Mouse (Mus musculus): Measurements from ENCODE around the gene Abr.

The Abr gene

GRCm38 (mm10) chr11:76622152-76622565, at the start of gene Abr:
Gene Abr, minus strand, starts transcription at chr11:76622314.
- in situ Hi-C loops (cut with MseI, MboI) = no loop called here

DNA sequence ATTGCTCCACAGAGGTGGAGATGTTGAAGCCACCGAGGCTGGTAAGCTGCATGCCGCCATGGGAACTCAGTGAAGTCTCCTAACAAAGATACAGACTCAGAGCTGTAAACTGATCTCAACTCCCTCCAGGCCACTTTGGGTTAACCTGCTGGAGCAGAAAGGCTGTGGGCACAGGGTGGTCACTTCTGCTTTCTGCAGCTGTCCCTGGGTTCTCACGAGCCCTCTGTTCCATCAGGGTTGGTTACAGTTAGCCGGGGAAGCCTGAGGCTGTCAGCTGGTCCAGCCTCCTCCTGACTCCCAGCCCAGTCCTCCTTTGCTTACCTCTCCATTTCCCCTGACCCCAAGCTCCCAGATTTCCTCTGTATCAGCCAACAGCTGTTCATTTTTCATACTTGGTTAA, 45.7 kb upstream of the Abr start:
- in situ Hi-C loops (cut with MseI, MboI) = no loop called here

DNA sequence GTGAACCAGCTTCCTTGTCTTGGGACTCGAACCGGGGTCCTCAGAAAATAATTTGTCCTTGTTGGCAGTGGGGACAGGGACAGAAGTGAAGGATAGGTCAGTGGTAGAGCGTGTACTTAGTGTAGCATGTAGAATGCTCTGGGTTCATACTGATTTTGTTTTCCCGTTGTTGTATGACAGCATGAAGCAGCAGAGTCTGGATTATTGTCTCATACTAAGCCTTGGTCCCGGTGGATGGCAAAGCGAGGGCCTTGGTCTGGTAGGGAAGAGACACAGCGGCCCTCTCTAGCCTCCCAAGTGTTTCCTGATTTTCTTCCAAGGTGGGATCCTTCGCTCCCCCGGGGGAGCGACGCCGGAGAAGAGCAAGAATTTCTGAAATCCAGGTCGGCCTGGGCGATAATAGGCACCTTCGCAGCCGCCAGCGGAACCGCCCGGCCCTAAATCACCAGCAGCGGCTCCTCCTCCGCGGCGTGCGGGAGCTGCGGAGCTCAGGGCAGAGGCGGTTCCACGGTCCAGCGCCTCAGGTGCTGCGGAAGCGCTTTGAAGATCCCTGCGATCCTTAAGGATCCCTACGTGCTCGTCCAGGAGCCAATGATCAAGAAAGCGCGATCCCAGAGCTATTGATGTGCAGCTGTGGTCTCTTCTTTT, 44.0 kb upstream of the Abr start:
- in situ Hi-C loops (cut with MseI, MboI) = no loop called here

- in situ Hi-C loops (cut with MseI, MboI) = no loop called here
These were observed 39.8 kb upstream of the Abr start for GRCm38 (mm10) chr11:76661790-76662468.

GRCm38 (mm10) chr11:76659138-76659930, 37.2 kb upstream of the Abr start:
- in situ Hi-C loops (cut with MseI, MboI) = no loop called here

- in situ Hi-C loops (cut with MseI, MboI) = no loop called here
These were observed 35.4 kb upstream of the Abr start for GRCm38 (mm10) chr11:76657450-76657970.

DNA sequence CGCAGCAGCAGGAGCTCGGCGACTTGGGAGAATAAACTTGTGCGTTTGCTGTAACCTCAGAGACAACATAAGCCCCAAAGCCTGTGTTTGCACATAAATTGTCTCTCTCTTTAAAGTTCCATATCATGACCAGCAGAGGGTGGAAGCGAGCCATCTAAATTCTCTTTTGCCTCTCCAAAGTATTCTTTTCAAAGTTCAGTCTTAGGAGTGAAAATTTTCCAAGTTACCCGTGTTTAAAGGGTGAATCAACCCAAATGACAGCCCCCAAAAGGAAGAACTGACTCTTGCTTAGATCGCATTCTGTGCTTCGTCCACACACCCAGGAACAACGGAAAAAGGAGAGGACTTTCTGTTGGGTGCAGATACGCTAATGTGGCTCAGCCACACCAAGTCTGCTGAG, 33.0 kb upstream of the Abr start:
- in situ Hi-C loops (cut with MseI, MboI) = no loop called here

DNA sequence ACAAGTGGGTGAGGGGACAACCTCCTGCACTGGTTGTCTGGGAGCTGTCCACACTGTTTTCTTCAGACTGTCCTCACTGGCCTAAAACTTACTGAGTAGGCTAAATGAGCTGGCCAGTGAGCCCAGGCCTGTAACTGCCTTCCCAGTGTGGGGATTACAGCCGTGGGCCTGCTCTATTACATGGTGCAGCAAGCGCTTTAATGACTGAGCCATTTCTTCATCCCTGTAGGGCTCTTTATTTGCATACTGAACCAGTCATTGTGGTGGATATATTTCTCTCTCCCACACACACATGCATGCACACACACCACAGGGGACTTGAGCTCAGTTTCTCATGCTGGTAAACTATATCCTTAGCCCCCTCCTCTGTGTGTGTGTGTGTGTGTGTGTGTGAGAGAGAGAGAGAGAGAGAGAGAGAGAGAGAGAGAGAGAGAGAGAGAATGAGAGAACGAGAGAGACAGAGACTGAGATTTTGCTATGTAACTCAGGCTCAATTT, 30.8 kb upstream of the Abr start:
- in situ Hi-C loops (cut with MseI, MboI) = no loop called here

DNA sequence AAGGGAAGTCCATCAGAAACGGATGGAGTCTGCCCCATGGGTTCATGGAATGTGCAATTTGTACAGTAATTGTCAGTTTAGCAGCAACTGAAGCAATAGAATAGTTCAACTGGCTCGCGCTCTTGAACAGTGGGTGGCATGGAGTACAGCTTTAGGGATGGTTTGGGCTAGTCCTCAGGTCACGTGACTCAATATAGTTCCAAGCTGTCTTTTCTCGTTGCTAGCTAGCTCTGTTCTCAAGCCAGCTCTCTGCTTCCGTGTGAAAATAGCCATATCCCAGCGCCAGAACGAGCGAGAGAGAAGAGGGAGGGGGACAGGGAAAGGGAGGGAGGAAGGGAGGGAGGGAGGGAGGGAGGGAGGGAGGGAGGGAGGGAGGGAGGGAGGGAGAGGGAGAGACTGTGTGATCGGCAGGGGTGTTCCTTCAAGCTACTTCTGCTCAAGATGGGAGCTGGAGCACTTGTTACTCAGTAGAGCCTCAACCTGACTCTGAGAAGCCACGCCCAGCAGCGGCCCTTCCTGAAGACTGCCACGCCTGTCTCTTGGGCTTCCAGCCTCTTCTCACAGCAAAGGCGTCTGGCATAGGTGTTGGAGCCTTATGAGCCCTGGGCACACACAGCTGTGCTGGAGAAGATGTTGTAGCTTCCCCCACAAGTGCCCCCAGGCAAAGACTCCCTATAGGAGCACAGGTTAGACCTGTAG, 28.9 kb upstream of the Abr start:
- in situ Hi-C loops (cut with MseI, MboI) = no loop called here

DNA sequence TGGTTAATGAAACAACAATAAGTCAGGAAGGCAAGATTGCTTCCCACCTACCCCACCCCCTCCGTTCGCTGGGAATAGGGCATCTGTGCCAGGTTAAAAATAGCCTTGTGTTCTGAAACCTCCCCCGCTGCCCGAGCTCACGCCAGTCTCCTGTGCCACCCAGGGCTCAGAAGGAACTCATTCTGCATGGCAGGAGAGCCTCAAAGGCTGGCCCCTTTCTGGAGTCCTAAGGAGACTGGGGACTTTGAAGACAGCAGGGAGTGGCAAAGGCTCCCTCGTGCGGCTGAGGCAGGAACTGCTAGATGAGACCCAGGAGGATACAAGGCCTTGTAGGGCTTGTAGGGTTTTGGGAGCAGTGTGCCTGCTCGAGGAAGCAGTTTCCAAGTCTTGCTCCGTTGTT, 25.4 kb upstream of the Abr start:
- in situ Hi-C loops (cut with MseI, MboI) = loop anchor here (5.0 to 10.0 kb wide), 2 partner anchors 103 to 130 kb away; no protein-coding TSS in a partner anchor

- in situ Hi-C loops (cut with MseI, MboI) = loop anchor here (5.0 to 10.0 kb wide), 2 partner anchors 102 to 130 kb away; no protein-coding TSS in a partner anchor
These were observed 24.9 kb upstream of the Abr start for GRCm38 (mm10) chr11:76647062-76647461.

GRCm38 (mm10) chr11:76645955-76646354, 23.8 kb upstream of the Abr start:
- in situ Hi-C loops (cut with MseI, MboI) = loop anchor here (5.0 to 10.0 kb wide), 2 partner anchors 101 to 129 kb away; no protein-coding TSS in a partner anchor

- in situ Hi-C loops (cut with MseI, MboI) = loop anchor here (5.0 to 10.0 kb wide), 2 partner anchors 100 to 128 kb away; no protein-coding TSS in a partner anchor
These were observed 22.9 kb upstream of the Abr start for GRCm38 (mm10) chr11:76645036-76645435.

- in situ Hi-C loops (cut with MseI, MboI) = loop anchor here in 1 of 2 experiments (10.0 kb wide), 1 partner anchor 99 kb away; no protein-coding TSS in a partner anchor
These were observed 22.1 kb upstream of the Abr start for GRCm38 (mm10) chr11:76644257-76644656.

DNA sequence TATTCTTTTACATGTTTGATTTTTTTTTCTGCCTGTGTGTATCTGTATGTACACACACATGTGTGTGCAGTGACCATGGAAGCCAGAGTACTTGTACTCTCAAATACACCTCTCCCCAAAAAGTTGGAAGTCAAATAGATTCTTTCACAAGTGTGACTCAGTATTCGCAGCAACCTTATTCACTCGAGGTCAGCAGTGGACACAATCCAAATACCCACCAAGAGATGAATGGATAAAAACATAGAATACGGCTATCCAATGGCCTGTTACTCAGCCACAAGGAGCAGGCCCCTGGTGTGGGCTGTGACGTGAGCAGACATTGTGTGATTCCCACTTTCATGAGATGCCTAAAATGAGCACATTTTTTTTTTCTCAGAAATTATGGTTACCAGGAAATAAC, 18.1 kb upstream of the Abr start:
- in situ Hi-C loops (cut with MseI, MboI) = loop anchor here in 1 of 2 experiments (10.0 kb wide), 1 partner anchor 95 kb away; no protein-coding TSS in a partner anchor

GRCm38 (mm10) chr11:76639269-76639985, 17.3 kb upstream of the Abr start:
- in situ Hi-C loops (cut with MseI, MboI) = no loop called here

- in situ Hi-C loops (cut with MseI, MboI) = no loop called here
These were observed 8.4 kb upstream of the Abr start for GRCm38 (mm10) chr11:76630487-76630886.

DNA sequence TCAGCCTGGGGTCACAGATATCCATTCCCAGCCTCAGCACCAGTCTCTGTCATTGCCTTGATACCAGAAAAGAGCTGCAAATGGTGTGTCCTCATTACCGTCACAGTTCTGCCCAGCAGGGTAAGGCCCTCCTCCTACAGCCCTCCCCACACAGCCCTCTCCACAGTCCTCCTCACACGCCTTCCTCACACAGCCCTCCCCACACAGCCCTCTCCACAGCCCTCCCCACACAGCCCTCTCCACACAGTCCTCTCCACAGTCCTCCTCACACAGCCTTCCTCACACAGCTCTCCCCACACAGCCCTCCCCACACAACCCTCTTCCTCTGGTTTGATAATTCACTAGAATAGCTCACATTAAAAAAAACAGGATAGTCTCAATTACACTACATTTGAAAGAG, 7.9 kb upstream of the Abr start:
- in situ Hi-C loops (cut with MseI, MboI) = no loop called here

DNA sequence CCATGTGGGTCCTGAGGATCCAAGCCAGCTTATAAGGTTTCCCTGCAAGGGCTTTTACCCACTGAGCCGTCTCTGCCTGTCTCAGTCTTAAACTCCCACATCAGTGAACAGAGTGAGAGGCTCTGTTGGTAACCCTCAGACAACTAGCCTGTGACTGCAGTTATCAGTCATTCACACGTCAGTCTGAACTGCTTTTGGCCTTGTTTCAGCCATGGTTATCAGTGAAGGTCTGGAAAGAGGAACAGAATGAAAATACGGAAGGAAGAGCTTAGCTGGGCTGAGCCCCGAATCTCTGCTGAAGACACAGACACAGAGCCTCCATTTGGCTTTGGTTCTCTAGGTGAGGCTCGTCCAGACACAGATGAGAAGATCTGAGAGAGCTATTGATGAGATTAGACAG, 6.5 kb upstream of the Abr start:
- in situ Hi-C loops (cut with MseI, MboI) = no loop called here

DNA sequence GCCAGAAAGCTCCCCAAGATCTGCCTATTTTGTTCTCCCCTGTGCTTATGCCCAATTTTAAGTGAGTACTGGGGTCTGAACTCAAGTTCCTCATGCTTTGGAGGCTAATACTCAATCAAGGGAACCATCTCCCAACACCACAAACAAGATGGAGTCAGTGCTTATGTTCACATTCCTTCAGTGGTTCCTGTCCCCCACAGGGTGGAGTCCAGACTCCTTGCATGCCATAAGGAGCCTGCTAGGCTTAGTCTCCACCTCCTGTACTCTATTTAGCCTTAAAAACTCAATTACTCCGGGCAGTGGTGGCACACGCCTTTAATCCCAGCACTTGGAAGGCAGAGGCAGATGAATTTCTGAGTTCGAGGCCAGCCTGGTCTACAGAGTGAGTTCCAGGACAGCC, 2.8 kb upstream of the Abr start:
- in situ Hi-C loops (cut with MseI, MboI) = no loop called here

Measured in mouse trophoblast stem cell (cell line).